Mouse (Mus musculus) layer of hippocampus, adult 18-20 months (tissue): ENCODE measurements around the gene Fam19a2. TPM values are rescaled to one million over a fixed set of nuclear protein-coding genes. Genes with fewer than 3 reads are reported as not detected.

Experiments
- DNase-seq, 2 experiments: peaks; one replicate each; pipeline ENCODE4 v3.0.0; 2022; ENCODE audit warnings: low spot score in 2 of 2
- total RNA-seq, 2 experiments: library from RNA; stranded (reverse); gene quantifications; 2 replicates each; pipeline ENCODE4 v1.2.3; 2021

Gene Fam19a2
- total RNA-seq, 2 experiments from 2014 or later = 44.7 to 45.1 TPM

GRCm38 (mm10) chr10:123383277-123383676, 119.5 kb downstream of the Fam19a2 start:
- no peak for DNase-seq

GRCm38 (mm10) chr10:123385641-123386040, 121.8 kb downstream of the Fam19a2 start:
- DNase-seq = no peak

DNA sequence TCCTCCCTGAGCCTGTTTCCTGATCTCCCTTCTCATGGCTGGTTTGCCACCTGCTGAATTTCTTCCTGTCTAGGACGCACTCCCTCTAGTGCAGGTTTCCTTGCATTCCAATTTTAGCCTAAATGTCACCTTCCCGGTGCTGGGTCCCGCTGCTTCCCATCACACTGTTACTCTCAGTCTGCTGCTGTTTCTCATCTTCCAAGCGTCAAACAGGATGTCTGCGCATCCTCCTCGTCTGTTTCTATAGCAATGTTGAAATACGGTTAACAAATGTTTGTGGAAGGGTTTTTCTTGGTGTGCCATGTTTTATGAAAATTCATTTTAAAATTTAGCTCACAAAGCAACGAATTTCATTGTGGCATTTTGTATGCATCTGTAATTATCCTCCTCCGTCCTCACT, 131.6 kb downstream of the Fam19a2 start:
- DNase-seq = peak in 1 of 2 experiments; percentile 40

DNA sequence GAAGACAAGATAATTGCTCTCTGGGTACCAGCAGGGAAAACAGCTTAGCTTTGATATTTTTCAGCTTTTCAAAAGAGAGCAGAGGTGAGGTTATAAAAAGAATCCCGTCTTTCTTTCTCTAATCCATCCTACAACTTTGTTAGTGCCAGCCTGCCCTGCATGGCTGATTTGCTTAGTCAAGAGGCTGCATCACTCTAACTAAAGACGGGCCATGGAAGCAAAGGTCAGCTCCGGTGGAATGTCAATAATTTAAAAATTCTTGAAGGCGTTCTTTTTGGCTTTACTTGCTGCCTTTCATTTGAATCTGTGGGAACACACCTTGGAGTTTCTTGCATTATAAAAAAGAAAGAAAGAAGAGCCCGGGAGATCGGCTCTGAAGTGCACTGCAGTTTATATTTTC, 134.3 kb downstream of the Fam19a2 start:
- no peak for DNase-seq

DNA sequence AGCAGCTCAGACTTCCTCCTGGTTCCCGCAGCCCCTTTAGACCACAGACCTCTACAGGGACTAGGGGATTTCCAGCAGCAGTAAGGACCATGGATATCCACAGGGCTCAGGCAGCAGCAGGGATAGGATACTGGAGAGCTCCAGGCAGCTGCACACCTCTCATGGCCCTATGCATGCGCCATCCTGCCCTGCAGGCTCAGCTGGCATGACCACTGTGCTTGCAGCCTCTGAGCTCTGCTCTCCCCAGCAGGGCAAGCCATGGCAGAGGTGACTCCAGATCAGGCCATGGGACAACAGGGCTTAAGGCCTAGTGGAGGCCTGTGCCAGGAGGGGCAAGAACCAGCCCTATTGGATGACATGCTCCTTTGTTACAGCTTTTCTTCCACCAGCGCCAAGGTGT, 137.4 kb downstream of the Fam19a2 start:
- DNase-seq = no peak

DNA sequence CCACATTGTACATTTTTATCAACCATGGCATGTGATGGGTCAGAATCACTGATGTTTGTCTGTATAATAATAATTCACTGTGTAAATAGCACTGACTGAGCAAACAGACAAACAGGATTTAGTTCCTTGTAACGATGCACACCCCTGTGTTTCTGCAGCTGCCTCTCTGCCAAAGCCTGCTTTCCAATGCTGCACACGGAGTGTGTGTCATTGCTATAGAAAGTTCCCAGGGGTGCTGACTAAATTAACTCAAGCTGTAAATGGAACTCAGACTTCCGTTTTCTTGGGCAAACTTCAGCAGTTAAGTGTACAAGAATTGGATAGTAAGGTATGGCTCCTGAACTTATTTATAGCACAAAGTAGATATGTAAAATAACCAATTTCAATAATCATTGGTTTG, 138.7 kb downstream of the Fam19a2 start:
- no peak for DNase-seq

GRCm38 (mm10) chr10:123414953-123415352, 151.2 kb downstream of the Fam19a2 start:
- DNase-seq = no peak

GRCm38 (mm10) chr10:123416024-123416423, 152.2 kb downstream of the Fam19a2 start:
- no peak for DNase-seq

DNA sequence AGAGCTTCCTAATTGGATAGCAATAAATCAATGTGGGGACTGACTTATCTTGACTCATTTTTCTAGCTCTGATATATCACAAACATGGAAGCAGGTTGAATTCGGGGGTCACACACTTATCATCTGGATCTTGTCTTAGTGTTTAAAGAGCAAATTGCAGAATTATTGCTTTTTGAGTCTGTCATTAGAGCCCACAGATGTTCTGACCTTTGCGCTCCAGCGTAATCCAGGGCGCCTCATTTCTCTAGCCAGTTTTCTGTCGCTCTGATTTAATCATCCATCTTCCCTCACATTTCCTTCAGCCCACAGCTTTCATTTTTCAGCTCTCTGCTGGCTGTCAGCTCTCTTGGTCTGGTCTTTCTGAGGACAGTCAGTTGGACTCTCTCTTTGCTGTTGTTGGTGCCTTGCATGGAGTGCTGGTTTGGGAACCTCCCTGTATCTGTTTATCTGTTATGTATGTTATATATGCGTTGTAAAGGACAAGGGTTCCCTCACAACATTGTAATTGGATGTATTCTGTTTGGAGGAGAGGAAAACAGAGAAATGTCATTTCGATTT, 154.9 kb downstream of the Fam19a2 start:
- DNase-seq = no peak

DNA sequence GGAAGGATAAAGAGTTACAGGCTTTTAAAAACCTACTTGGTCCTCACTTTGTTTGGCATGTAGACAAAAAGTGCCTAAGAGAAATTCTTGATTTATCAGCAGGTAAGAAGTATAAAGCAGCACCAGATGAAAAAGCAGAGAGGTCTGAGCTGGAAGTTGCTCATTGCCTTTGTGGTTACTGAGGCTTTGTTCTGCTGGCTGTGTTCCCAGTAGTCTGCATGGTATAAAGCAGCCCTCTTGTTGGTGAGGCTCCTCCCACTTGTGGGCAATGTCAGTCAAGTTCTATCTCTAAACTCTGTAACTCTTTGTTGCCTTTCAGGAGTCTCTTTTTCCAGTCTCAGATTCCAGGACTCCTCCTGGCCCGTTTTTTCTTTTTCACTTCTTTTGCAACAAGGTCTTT, 156.5 kb downstream of the Fam19a2 start:
- DNase-seq = no peak

DNA sequence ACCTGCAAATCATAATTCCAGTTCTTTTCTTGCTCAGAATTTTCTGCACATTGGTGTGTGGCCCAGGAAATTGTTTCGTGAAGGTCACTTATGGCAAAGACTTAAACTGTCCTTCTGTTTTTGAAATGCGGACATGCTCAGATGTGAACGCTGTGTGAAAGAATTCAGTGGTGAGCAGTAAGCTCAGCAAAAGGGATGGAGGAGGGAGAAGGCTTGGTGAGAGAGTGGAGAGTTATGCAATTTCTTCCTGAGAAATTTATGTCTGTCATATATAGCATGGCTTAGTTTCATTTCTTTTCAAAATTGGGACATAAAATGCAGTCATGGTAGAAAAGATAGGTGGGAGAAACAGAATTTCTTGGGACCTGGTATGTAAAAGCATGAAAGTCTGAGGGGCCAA, 160.7 kb downstream of the Fam19a2 start:
- DNase-seq = no peak

- peak; percentile 82 to 93 for DNase-seq
Measured at GRCm38 (mm10) chr10:123426527-123427363, 162.9 kb downstream of the Fam19a2 start.

DNA sequence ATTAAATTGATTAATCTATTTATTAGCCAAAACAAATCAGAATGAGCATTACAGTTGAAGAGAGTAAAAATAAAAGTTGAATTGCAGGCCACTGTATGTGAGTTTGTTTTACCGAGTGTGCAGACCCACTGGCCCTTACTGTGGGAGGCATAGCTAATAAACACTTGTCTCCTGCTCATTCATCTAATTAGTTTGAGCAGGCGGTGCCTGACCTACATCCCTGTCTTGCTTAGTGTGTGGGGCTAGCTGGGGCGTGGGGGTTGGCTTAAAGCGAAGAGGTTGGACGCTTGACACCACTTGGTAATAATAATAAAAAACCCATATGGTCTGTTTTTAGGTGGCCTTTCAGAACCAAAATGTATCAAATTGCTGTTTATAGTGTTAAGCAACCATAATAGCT, 167.8 kb downstream of the Fam19a2 start:
- no peak for DNase-seq

DNA sequence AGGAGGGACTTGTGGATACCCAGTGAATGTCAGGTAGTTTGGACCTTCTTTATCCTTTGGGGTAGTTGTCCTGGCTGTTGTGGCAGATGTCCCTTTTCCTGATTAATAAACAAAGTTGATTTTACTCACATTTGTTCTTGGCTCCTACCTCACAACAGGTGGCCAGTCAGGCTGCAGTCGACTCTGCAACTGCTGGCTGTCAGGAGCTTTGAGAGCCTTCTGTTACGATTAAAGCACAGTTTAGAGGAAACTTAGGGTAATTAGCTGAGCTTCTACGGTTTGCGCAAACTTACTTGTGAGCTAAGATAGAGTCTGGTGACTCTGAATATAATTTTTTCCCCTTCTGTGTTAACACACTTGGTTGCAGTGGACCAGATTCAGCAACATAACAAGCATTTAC, 173.8 kb downstream of the Fam19a2 start:
- peak; percentile 22 to 65 for DNase-seq

DNA sequence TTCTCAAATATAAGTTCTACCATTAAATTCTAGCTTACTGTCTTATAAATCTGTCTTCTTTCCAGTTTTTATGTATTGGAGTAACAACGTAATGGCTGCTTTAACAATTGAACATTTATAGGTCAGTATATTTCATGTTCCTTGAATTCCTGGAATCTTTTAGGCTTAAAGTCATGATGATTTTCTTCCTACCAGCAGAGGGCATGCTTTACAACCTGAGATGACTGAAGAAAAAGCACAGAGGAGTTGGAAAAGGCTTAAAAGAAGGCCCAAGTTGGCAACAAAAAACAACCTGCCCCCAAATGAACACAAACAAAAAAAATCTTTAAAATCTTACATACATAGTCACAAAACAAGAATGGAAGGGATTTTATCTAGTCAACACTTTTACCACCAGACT, 193.0 kb downstream of the Fam19a2 start:
- no peak for DNase-seq

- DNase-seq = no peak
Measured at GRCm38 (mm10) chr10:123460466-123460865, 196.7 kb downstream of the Fam19a2 start.

- DNase-seq = no peak
Measured at GRCm38 (mm10) chr10:123462305-123462704, 198.5 kb downstream of the Fam19a2 start.

- DNase-seq = no peak
Measured at GRCm38 (mm10) chr10:123514749-123515148, 251.0 kb downstream of the Fam19a2 start.

- no peak for DNase-seq
Measured at GRCm38 (mm10) chr10:123520613-123521012, 256.8 kb downstream of the Fam19a2 start.

GRCm38 (mm10) chr10:123521203-123521602, 257.4 kb downstream of the Fam19a2 start:
- DNase-seq = no peak

DNA sequence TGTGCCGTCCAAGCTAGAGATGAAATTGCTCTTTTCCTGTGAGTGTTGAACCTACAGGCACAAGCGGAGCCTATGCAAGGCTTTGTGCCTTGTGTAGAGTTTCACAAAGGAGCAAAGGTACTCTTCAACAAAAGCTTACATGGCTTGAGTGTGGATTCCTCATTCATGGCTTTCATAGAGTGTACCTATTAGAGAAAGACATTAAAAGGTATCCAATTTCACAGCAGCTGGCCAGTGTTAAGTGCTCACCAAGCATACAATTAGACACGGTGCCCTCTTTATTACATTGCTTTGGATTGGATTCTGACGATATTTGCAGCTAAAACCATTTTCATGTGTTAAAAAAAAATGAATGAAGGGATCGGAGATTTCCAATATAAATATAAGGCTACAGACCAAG, 261.6 kb downstream of the Fam19a2 start:
- no peak for DNase-seq

DNA sequence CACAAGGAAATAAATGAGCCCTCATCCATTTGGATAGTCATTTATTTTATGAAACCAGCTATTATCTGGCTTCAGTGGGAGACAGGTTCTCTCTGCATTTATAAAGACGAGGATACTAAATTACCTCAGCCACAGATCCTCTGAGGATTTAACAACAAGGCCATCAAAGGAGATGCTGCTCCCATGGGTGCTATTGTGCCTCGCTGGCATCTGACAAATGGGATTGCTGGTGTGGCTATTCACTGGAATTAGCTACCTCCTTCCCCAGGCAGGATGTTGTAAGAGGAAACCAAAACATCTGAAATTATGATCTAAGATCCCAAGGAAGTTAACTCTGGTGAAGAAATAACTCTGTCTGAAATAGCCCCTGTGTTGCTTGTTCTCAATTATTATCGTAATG, 262.3 kb downstream of the Fam19a2 start:
- no peak for DNase-seq

DNA sequence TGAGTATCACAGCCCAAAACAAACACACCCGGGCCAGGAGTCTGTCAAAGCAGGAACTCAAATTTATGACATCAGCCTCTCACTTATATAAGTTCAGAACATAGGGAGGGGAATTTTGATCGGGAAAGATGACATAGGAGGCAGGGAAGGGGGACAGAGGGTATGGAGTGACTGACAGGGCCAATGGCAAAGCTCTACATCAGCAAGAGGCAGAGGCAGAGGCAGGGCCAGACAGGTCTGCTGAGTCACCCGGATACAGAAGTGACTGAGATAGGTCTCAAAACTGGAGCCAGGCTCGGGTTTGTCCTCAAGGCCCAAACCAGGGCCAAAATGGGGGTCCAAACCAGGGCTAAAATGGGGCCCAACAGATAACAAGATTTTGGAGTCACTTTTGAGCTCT, 272.3 kb downstream of the Fam19a2 start:
- DNase-seq = no peak
